8 mouse cellular contexts compared by ENCODE assay signal in genomic region chr2:180228592-180228991, GRCm38 (mm10). TPM values are rescaled to one million over a fixed set of nuclear protein-coding genes. Genes with fewer than 3 reads are reported as not detected.
DNase-seq lines count a peak whose midpoint lies in the region; ATAC-seq and TF ChIP-seq lines count a peak whose summit lies in the region.

No protein-coding gene starts in this region.

- peaks cover 8% of the 10 kb centered on the region for H3K4me1 ChIP-seq in heart, adult 2 months (ENCODE audit: control insufficient read depth, insufficient read depth, low read length)
- H3K4me1 ChIP-seq in kidney, postnatal 0 days (replicated peaks; ENCODE audit: insufficient read depth, low read length) = peaks cover 23% of the 10 kb centered on the region

- TF ChIP-seq EP300 in heart, adult 2 months (IDR thresholded peaks at IDR 0.05; ENCODE audit: insufficient read depth, low read depth, low read length) = no peak

- no peaks in the 10 kb centered on the region for H3K27me3 ChIP-seq in heart, adult 2 months (ENCODE audit: control insufficient read depth, insufficient read depth, low read length)
- H3K27me3 ChIP-seq in kidney, postnatal 0 days (ENCODE audit: insufficient read depth, low read length) = no peaks in the 10 kb centered on the region

- H3K4me2 ChIP-seq in kidney, postnatal 0 days (ENCODE audit: low read length) = no peak overlapping the region

- H3K9ac ChIP-seq in heart, adult 2 months (ENCODE audit: low read depth, low read length) = no peak overlapping the region
- H3K9ac ChIP-seq in kidney, postnatal 0 days (ENCODE audit: low read depth, low read length) = no peak overlapping the region

- no peaks in the 10 kb centered on the region; the same call in 1 of the 2 replicates for H3K79me2 ChIP-seq in heart, adult 2 months (replicated peaks; ENCODE audit: control insufficient read depth, insufficient read depth, low read length)

- 38% methylated on average over 7 of the region's 7 CpGs for WGBS in heart, adult 2 months
- 45% methylated on average over 7 of the region's 7 CpGs for WGBS in kidney, postnatal 0 days

- ATAC-seq in kidney, postnatal 0 days (replicated peaks; ENCODE audit: low FRiP score, low read depth) = no peak

- H3K4me3 ChIP-seq in heart, adult 2 months = no peak overlapping the region
- H3K4me3 ChIP-seq in kidney, postnatal 0 days (replicated peaks; ENCODE audit: low read depth, low read length) = no peak overlapping the region

- no peak for TF ChIP-seq POLR2A in heart, adult 2 months (IDR thresholded peaks at IDR 0.05; ENCODE audit: insufficient read depth, low read depth, low read length)

- DNase-seq in heart, adult 2 months = peak; percentile 59 to 68
- no peak for DNase-seq in heart, adult 8-10 months (ENCODE audit: low spot score)
- peak; percentile 60 for DNase-seq in gastrocnemius, postnatal 10 days
- DNase-seq in kidney, postnatal 0 days (ENCODE audit: low spot score) = peak; percentile 44
- DNase-seq in skeletal muscle tissue, adult 2 months (ENCODE audit: low read depth, low spot score) = peak; percentile 91
- no peak for DNase-seq in thymus, postnatal 0 days (ENCODE audit: low spot score)
- no peak for DNase-seq in cerebellum, postnatal 14 days
- DNase-seq in urinary bladder, adult 18-20 months (ENCODE audit: low spot score in 2 of 2) = no peak

- H3K9me3 ChIP-seq in kidney, postnatal 0 days (replicated peaks; ENCODE audit: low read length) = no peaks in the 10 kb centered on the region

- no peaks in the 10 kb centered on the region for H3K36me3 ChIP-seq in heart, adult 2 months (ENCODE audit: control insufficient read depth, insufficient read depth, low read length)
- no peaks in the 10 kb centered on the region for H3K36me3 ChIP-seq in kidney, postnatal 0 days (ENCODE audit: insufficient read depth, low read length)

- TF ChIP-seq CTCF in heart, adult 2 months (IDR thresholded peaks at IDR 0.05) = peak; percentile 16; the same call in 1 of the 2 replicates
- no peak for TF ChIP-seq CTCF in kidney, postnatal 0 days (IDR thresholded peaks at IDR 0.05; ENCODE audit: low read depth)

- peak overlapping the region; percentile 84 for H3K27ac ChIP-seq in heart, adult 2 months
- peak overlapping the region; percentile 47 for H3K27ac ChIP-seq in kidney, postnatal 0 days

- intact Hi-C loops in heart, adult 2 months (cut with DNase I) = no loop called here

RNA-seq across cellular contexts. Expression of gene Lama5, which starts 2.9 kb away (rescaled TPM):
- total RNA-seq in heart, adult 2 months (2021) = 100 to 1,000 TPM in 1 of 2 experiments, 10 to 100 TPM in 1; 66.3 to 104 TPM
- polyA plus RNA-seq in heart, adult 2 months (2012; rRNA removed) = 83.6 and 109 TPM in 2 replicates
- total RNA-seq in heart, adult 8-10 months (2022) = 100 to 1,000 TPM in 1 of 4 experiments, 10 to 100 TPM in 3; 78.1 to 110 (median 93.3) TPM
- 10 to 100 TPM; 22.5 to 25.9 TPM for total RNA-seq in gastrocnemius, postnatal 10 days (2021)
- 48.6 and 62.4 TPM in 2 replicates for polyA plus RNA-seq in kidney, postnatal 0 days (2015; fragmentation: Nextera tagmentation; extraction: Ambion mirVana)
- polyA plus RNA-seq in thymus, postnatal 0 days (2015; fragmentation: Nextera tagmentation; extraction: Ambion mirVana) = 4.8 and 6.6 TPM in 2 replicates

RNA-seq across cellular contexts. Expression of gene Rps21, which starts 28.6 kb away (rescaled TPM):
- total RNA-seq in heart, adult 2 months (2021) = 100 to 1,000 TPM; 506 to 570 TPM
- 991 and 1,183 TPM in 2 replicates for polyA plus RNA-seq in heart, adult 2 months (2012; rRNA removed)
- total RNA-seq in heart, adult 8-10 months (2022) = 100 to 1,000 TPM; 452 to 674 (median 565) TPM
- 100 to 1,000 TPM; 545 to 616 TPM for total RNA-seq in gastrocnemius, postnatal 10 days (2021)
- 737 and 848 TPM in 2 replicates for polyA plus RNA-seq in kidney, postnatal 0 days (2015; fragmentation: Nextera tagmentation; extraction: Ambion mirVana)
- polyA plus RNA-seq in thymus, postnatal 0 days (2015; fragmentation: Nextera tagmentation; extraction: Ambion mirVana) = 928 and 961 TPM in 2 replicates

RNA-seq across cellular contexts. Expression of gene Cables2, which starts 44.7 kb away (rescaled TPM):
- total RNA-seq in heart, adult 2 months (2021) = 10 to 100 TPM; 11.2 to 14.3 TPM
- 17.6 and 26.7 TPM in 2 replicates for polyA plus RNA-seq in heart, adult 2 months (2012; rRNA removed)
- 10 to 100 TPM; 12.1 to 14.1 (median 12.6) TPM for total RNA-seq in heart, adult 8-10 months (2022)
- total RNA-seq in gastrocnemius, postnatal 10 days (2021) = 10 to 100 TPM in 1 of 2 experiments, 1 to 10 TPM in 1; 9.3 to 10.3 TPM
- 12.0 and 13.1 TPM in 2 replicates for polyA plus RNA-seq in kidney, postnatal 0 days (2015; fragmentation: Nextera tagmentation; extraction: Ambion mirVana)
- 6.4 and 7.1 TPM in 2 replicates for polyA plus RNA-seq in thymus, postnatal 0 days (2015; fragmentation: Nextera tagmentation; extraction: Ambion mirVana)

RNA-seq across cellular contexts. Expression of gene Adrm1, which starts 57.3 kb away (rescaled TPM):
- 10 to 100 TPM; 79.2 to 89.0 TPM for total RNA-seq in heart, adult 2 months (2021)
- polyA plus RNA-seq in heart, adult 2 months (2012; rRNA removed) = 56.6 and 76.0 TPM in 2 replicates
- total RNA-seq in heart, adult 8-10 months (2022) = 10 to 100 TPM; 80.8 to 93.9 (median 90.0) TPM
- 100 to 1,000 TPM in 1 of 2 experiments, 10 to 100 TPM in 1; 97.8 to 108 TPM for total RNA-seq in gastrocnemius, postnatal 10 days (2021)
- polyA plus RNA-seq in kidney, postnatal 0 days (2015; fragmentation: Nextera tagmentation; extraction: Ambion mirVana) = 170 and 185 TPM in 2 replicates
- polyA plus RNA-seq in thymus, postnatal 0 days (2015; fragmentation: Nextera tagmentation; extraction: Ambion mirVana) = 195 TPM in 2 replicates

Comparison
In these comparisons a context has a peak if more than half of its experiments do, and no peak if none do; other contexts are left out.
1. DNase-seq: peak in heart, adult 2 months (2 of 2), gastrocnemius, postnatal 10 days (single experiment), kidney, postnatal 0 days (single experiment) and skeletal muscle tissue, adult 2 months (single experiment); none in heart, adult 8-10 months (single experiment), thymus, postnatal 0 days (single experiment), cerebellum, postnatal 14 days (0 of 2) and urinary bladder, adult 18-20 months (0 of 2).